Mouse (Mus musculus) spleen, adult 2 months (tissue): ENCODE results near the gene Paics.

Experiments
- CTCF ChIP-seq: fragments of 200-500 bp; IDR thresholded peaks from 2 replicates; pipeline ENCODE4 v1.5.1; 2011; ENCODE audit warnings: mild to moderate bottlenecking, inconsistent platforms; ENCODE audit not compliant: insufficient read depth, insufficient read length, insufficient replicate concordance; ENCODE audit errors: extremely low read depth
- POLR2A ChIP-seq: fragments of 200-500 bp; IDR thresholded peaks from 2 replicates; pipeline ENCODE4 v1.6.1; 2011; ENCODE audit warnings: low read depth, low read length, inconsistent platforms

DNA sequence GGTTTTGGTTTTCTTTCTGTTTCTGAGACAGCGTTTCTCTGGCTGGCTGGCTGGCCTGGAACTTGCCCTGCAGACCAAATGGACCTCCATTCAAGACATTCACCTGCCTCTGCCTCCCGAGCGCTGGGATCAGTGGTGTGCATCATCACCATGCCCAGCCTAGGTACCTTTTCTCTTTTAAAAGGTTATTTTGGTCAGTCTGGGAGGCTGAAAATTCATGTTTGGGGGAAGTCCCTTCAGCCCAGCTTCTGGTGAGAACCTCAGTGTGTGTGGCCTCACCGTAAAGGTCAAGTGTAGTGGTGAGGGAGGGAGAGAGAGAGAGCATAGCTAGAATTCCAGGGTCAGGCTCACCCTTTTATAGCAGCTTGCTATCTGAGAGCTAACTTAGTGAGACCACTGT, 3.3 kb upstream of the Paics start:
- TF ChIP-seq POLR2A, result no peak
- TF ChIP-seq CTCF, result no peak
